Mouse (Mus musculus) spleen, postnatal 4 days (tissue): Measurements from ENCODE around the gene Vmn2r76.
"Not testable (repeated sequence)": the region's sequence is repeated elsewhere in the genome, so short reads cannot be mapped to it uniquely, and the experiment has no call there.

Experiments used
- DNase-seq, 2 experiments: peaks; one replicate each; pipeline ENCODE4 v3.0.0; 2022; ENCODE audit warnings: low spot score in 2 of 2

The Vmn2r76 gene

GRCm38 (mm10) chr7:86246208-86246607 is at the start of gene Vmn2r76:
Gene Vmn2r76, minus strand, starts transcription at chr7:86246308.
- no peak for DNase-seq

- DNase-seq: no peak
These were observed 31.0 kb upstream of the Vmn2r76 start, which contains the start of gene Olfr310 for GRCm38 (mm10) chr7:86277072-86277471. Gene Olfr310, minus strand, starts transcription at chr7:86277172.

- DNase-seq: no peak
These were observed 34.8 kb downstream of the Vmn2r76 start for GRCm38 (mm10) chr7:86211345-86211744.

GRCm38 (mm10) chr7:86171678-86172077 is 74.4 kb downstream of the Vmn2r76 start, which contains the start of gene Vmn2r75:
Gene Vmn2r75, minus strand, starts transcription at chr7:86171778.
- DNase-seq: not testable (repeated sequence)
